Mouse (Mus musculus) intestine, postnatal 0 days (tissue): ENCODE data around the gene Rab31. TPM values are rescaled to one million over a fixed set of nuclear protein-coding genes. Genes with fewer than 3 reads are reported as not detected.

Experiments
- ATAC-seq: fragments of 200-750 bp; cut with Nextera tagmentation; 2 replicates; pipeline ENCODE4 v1.8.0; 2017; ENCODE audit warnings: mild to moderate bottlenecking, moderate TSS enrichment, moderate library complexity
- H3K27ac ChIP-seq: fragments of 300-500 bp; sonication (generic); 2 replicates; pipeline ENCODE4 v1.5.1; 2014; ENCODE audit warnings: mild to moderate bottlenecking, low read depth, low read length, moderate library complexity
- H3K27me3 ChIP-seq: fragments of 300-500 bp; sonication (generic); replicated peaks from 2 replicates; pipeline ENCODE4 v1.6.1; 2014; ENCODE audit warnings: low read length, mixed read lengths; ENCODE audit not compliant: control insufficient read depth, insufficient read depth
- H3K36me3 ChIP-seq: fragments of 300-500 bp; sonication (generic); 2 replicates; pipeline ENCODE4 v1.6.1; 2014; ENCODE audit warnings: mild to moderate bottlenecking, moderate library complexity; ENCODE audit not compliant: control insufficient read depth, insufficient read depth
- H3K4me1 ChIP-seq: fragments of 300-500 bp; sonication (generic); replicated peaks from 2 replicates; pipeline ENCODE4 v1.6.1; 2014; ENCODE audit warnings: antibody characterized with exemption, low read length, mixed read lengths; ENCODE audit not compliant: control insufficient read depth, insufficient read depth
- H3K4me2 ChIP-seq: fragments of 300-500 bp; sonication (generic); replicated peaks from 2 replicates; pipeline ENCODE4 v1.6.1; 2014; ENCODE audit warnings: low read depth, mild to moderate bottlenecking, moderate library complexity
- H3K4me3 ChIP-seq: fragments of 300-500 bp; sonication (generic); 2 replicates; pipeline ENCODE4 v1.5.1; 2014; ENCODE audit warnings: low read depth, low read length
- H3K9ac ChIP-seq: fragments of 300-500 bp; sonication (generic); 2 replicates; pipeline ENCODE4 v1.6.1; 2014; ENCODE audit warnings: mild to moderate bottlenecking, low read depth, low read length
- H3K9me3 ChIP-seq: fragments of 300-500 bp; sonication (generic); 2 replicates; pipeline ENCODE4 v1.6.1; 2016; ENCODE audit warnings: mixed run types; ENCODE audit not compliant: control insufficient read depth
- CTCF ChIP-seq: sonication (generic); IDR thresholded peaks from 2 replicates; pipeline ENCODE4 v1.5.1; 2016; ENCODE audit warnings: low read depth, mild to moderate bottlenecking, control low read depth, antibody characterized with exemption, moderate library complexity
- WGBS: fragments of 180-500 bp; shearing (Covaris S2); extraction: QIAGEN DNeasy Blood & Tissue Kit; methylation state at CpG from one replicate; pipeline ENCODE4 v1.1.7; 2014; 5-methylcytosine and 5-hydroxymethylcytosine counted together
- polyA plus RNA-seq: library from polyadenylated mRNA; unstranded; fragments of >200 nt; fragmentation: Nextera tagmentation; extraction: Ambion mirVana; gene quantifications from 2 replicates; pipeline ENCODE4 v1.2.1, GENCODE M21; 2015

The Rab31 gene
- polyA plus RNA-seq, 1 experiment from 2014 or later: 30.5 TPM

- H3K9me3 ChIP-seq: no peaks in the 10 kb centered on the region
- peaks cover 33% of the 10 kb centered on the region; the same call in 1 of the 2 replicates for H3K4me1 ChIP-seq
- no peaks in the 10 kb centered on the region for H3K36me3 ChIP-seq
- H3K4me2 ChIP-seq: peak overlapping the region; percentile 17
- H3K9ac ChIP-seq: no peak overlapping the region
- 41% methylated on average over 7 of the region's 7 CpGs for WGBS
- ATAC-seq: no peak
- peak overlapping the region; percentile 15; the same call in 1 of the 2 replicates for H3K27ac ChIP-seq
- H3K27me3 ChIP-seq: no peaks in the 10 kb centered on the region
- TF ChIP-seq CTCF: no peak
- H3K4me3 ChIP-seq: no peak overlapping the region
These were observed 164.8 kb downstream of the Rab31 start for GRCm38 (mm10) chr17:65607574-65608311.

GRCm38 (mm10) chr17:65606014-65606413 is 166.5 kb downstream of the Rab31 start:
- ATAC-seq: no peak
- 37% methylated on average over 4 of the region's 4 CpGs for WGBS
- Histone ChIP-seq H3K4me2 (peak overlapping the region; percentile 4; the same call in 1 of the 2 replicates), H3K4me1 (peaks cover 33% of the 10 kb centered on the region; the same call in 1 of the 2 replicates), H3K36me3 (no peaks in the 10 kb centered on the region), H3K9ac (no peak overlapping the region), H3K27ac (no peak overlapping the region), H3K4me3 (no peak overlapping the region), H3K27me3 (no peaks in the 10 kb centered on the region), H3K9me3 (no peaks in the 10 kb centered on the region)
- TF ChIP-seq CTCF: no peak

GRCm38 (mm10) chr17:65604892-65605291 is 167.7 kb downstream of the Rab31 start:
- H3K27me3 ChIP-seq: no peaks in the 10 kb centered on the region
- TF ChIP-seq CTCF: no peak
- no peak for ATAC-seq

GRCm38 (mm10) chr17:65604315-65604714 is 168.2 kb downstream of the Rab31 start:
- Histone ChIP-seq H3K4me3 (no peak overlapping the region), H3K4me1 (peaks cover 33% of the 10 kb centered on the region)
- ATAC-seq: no peak

More at GRCm38 (mm10) chr17:65604892-65605291, 167.7 kb downstream of the Rab31 start:
- no peak overlapping the region for H3K4me2 ChIP-seq
- no peaks in the 10 kb centered on the region for H3K9me3 ChIP-seq
- no peaks in the 10 kb centered on the region for H3K36me3 ChIP-seq
- peaks cover 33% of the 10 kb centered on the region for H3K4me1 ChIP-seq
- H3K27ac ChIP-seq: no peak overlapping the region
- H3K9ac ChIP-seq: no peak overlapping the region
- H3K4me3 ChIP-seq: no peak overlapping the region

More at GRCm38 (mm10) chr17:65604315-65604714, 168.2 kb downstream of the Rab31 start:
- H3K36me3 ChIP-seq: no peaks in the 10 kb centered on the region
- H3K4me2 ChIP-seq: no peak overlapping the region
- H3K9me3 ChIP-seq: no peaks in the 10 kb centered on the region
- H3K9ac ChIP-seq: no peak overlapping the region
- H3K27ac ChIP-seq: no peak overlapping the region
- TF ChIP-seq CTCF: 0 out of 2 replicates have a peak, but pooled peaks have one; percentile 2
- H3K27me3 ChIP-seq: no peaks in the 10 kb centered on the region

Other genes starting within 250 kb of the Rab31 start
- not detected in 2 replicates for gene Tmem232, start 232.0 kb downstream of the Rab31 start, polyA plus RNA-seq
- 290 and 292 TPM in 2 replicates for gene Vapa, start 159.2 kb downstream of the Rab31 start, polyA plus RNA-seq
- not detected in 2 replicates for gene Txndc2, start 130.6 kb downstream of the Rab31 start, polyA plus RNA-seq
- 28.7 and 30.0 TPM in 2 replicates for gene Ppp4r1, start 9.8 kb upstream of the Rab31 start, polyA plus RNA-seq
- 57.4 and 66.2 TPM in 2 replicates for gene Ralbp1, start 113.0 kb upstream of the Rab31 start, polyA plus RNA-seq
- gene Twsg1, start 178.5 kb upstream of the Rab31 start, polyA plus RNA-seq: 35.6 and 36.0 TPM in 2 replicates